Mouse (Mus musculus) frontal cortex, adult 2 months (tissue): ENCODE measurements at regions not wholly inside any gene's neighbourhood (a gene's known extent, or its start where the extent isn't known, plus 50 kb on each side); places are given as distances from the start of the nearest gene placed in this dataset.

Experiments
- DNase-seq, 2 experiments: peaks; one replicate each; pipeline ENCODE4 v3.0.0; 2022; ENCODE audit warnings: low spot score in 1 of 2; ENCODE audit errors: extremely low spot score in 1 of 2

- DNase-seq = no peak
Observed at GRCm38 (mm10) chr9:85528421-85528820, 201.3 kb upstream of the Tent5a start.

- no peak for DNase-seq
Observed at GRCm38 (mm10) chr9:85524733-85525132, 197.6 kb upstream of the Tent5a start.

GRCm38 (mm10) chr9:85521342-85521741 is 194.2 kb upstream of the Tent5a start:
- no peak for DNase-seq

- DNase-seq = no peak
Observed at GRCm38 (mm10) chr9:85520941-85521340, 193.8 kb upstream of the Tent5a start.

GRCm38 (mm10) chr9:85499006-85499405 is 171.9 kb upstream of the Tent5a start:
- no peak for DNase-seq

- DNase-seq = no peak
Observed at GRCm38 (mm10) chr9:85497348-85497747, 170.2 kb upstream of the Tent5a start.

GRCm38 (mm10) chr9:85496506-85497239 is 169.5 kb upstream of the Tent5a start:
- DNase-seq = no peak

GRCm38 (mm10) chr9:85495056-85495455 is 167.9 kb upstream of the Tent5a start:
- no peak for DNase-seq

- no peak for DNase-seq
Observed at GRCm38 (mm10) chr9:85493760-85494159, 166.6 kb upstream of the Tent5a start.

- no peak for DNase-seq
Observed at GRCm38 (mm10) chr9:85490367-85490766, 163.2 kb upstream of the Tent5a start.

- no peak for DNase-seq
Observed at GRCm38 (mm10) chr9:85487915-85488314, 160.8 kb upstream of the Tent5a start.

- no peak for DNase-seq
Observed at GRCm38 (mm10) chr9:85487052-85487668, 160.0 kb upstream of the Tent5a start.

GRCm38 (mm10) chr9:85485749-85486148 is 158.6 kb upstream of the Tent5a start:
- DNase-seq = no peak

GRCm38 (mm10) chr9:85483248-85483647 is 156.1 kb upstream of the Tent5a start:
- no peak for DNase-seq

GRCm38 (mm10) chr9:85480566-85480965 is 153.4 kb upstream of the Tent5a start:
- no peak for DNase-seq

GRCm38 (mm10) chr9:85475214-85475613 is 148.1 kb upstream of the Tent5a start:
- DNase-seq = no peak

GRCm38 (mm10) chr9:85470264-85470821 is 143.2 kb upstream of the Tent5a start:
- DNase-seq = no peak

- DNase-seq = no peak
Observed at GRCm38 (mm10) chr9:85469288-85469687, 142.1 kb upstream of the Tent5a start.

- no peak for DNase-seq
Observed at GRCm38 (mm10) chr9:85466671-85467070, 139.5 kb upstream of the Tent5a start.

- no peak for DNase-seq
Observed at GRCm38 (mm10) chr9:85459062-85459805, 132.1 kb upstream of the Tent5a start.

- no peak for DNase-seq
Observed at GRCm38 (mm10) chr9:85458356-85458755, 131.2 kb upstream of the Tent5a start.
